Mouse (Mus musculus): ENCODE measurements around the gene Igf2bp3. TPM values are rescaled to one million over a fixed set of nuclear protein-coding genes. Genes with fewer than 3 reads are reported as not detected.

Gene Igf2bp3
- polyA plus RNA-seq, 1 experiment from 2014 or later = 30.6 TPM

- 42% methylated on average over 4 of the region's 4 CpGs for WGBS
- Histone ChIP-seq H3K27me3 (replicated peaks; ENCODE audit: control insufficient read depth, insufficient read depth, low read length) (no peaks in the 10 kb centered on the region), H3K4me1 (ENCODE audit: control insufficient read depth, insufficient read depth, low read length) (no peaks in the 10 kb centered on the region), H3K4me2 (ENCODE audit: low read length) (no peak overlapping the region), H3K27ac (ENCODE audit: low read depth, low read length) (no peak overlapping the region), H3K36me3 (ENCODE audit: control insufficient read depth, insufficient read depth, low read length) (no peaks in the 10 kb centered on the region), H3K9me3 (replicated peaks; ENCODE audit: control insufficient read depth, low read length) (no peaks in the 10 kb centered on the region), H3K9ac (ENCODE audit: low read length) (no peak overlapping the region), H3K4me3 (ENCODE audit: low read depth, low read length) (no peak overlapping the region)
- DNase-seq (ENCODE audit: low spot score) (no peak), ATAC-seq (no peak)
Measured at GRCm38 (mm10) chr6:49068361-49068760, 146.4 kb downstream of the Igf2bp3 start.

- no peaks in the 10 kb centered on the region for H3K36me3 ChIP-seq (ENCODE audit: control insufficient read depth, insufficient read depth, low read length)
- 41% methylated on average over 8 of the region's 8 CpGs for WGBS
- ATAC-seq (peak; percentile 52), DNase-seq (ENCODE audit: low spot score) (peak; percentile 83)
- peaks cover 5% of the 10 kb centered on the region for H3K4me1 ChIP-seq (ENCODE audit: control insufficient read depth, insufficient read depth, low read length)
- no peak overlapping the region for H3K9ac ChIP-seq (ENCODE audit: low read length)
- no peaks in the 10 kb centered on the region for H3K9me3 ChIP-seq (replicated peaks; ENCODE audit: control insufficient read depth, low read length)
- H3K4me3 ChIP-seq (ENCODE audit: low read depth, low read length) = no peak overlapping the region
- no peak overlapping the region for H3K27ac ChIP-seq (ENCODE audit: low read depth, low read length)
- H3K4me2 ChIP-seq (ENCODE audit: low read length) = no peak overlapping the region
- H3K27me3 ChIP-seq (replicated peaks; ENCODE audit: control insufficient read depth, insufficient read depth, low read length) = no peaks in the 10 kb centered on the region
Measured at GRCm38 (mm10) chr6:49057053-49058021, 157.4 kb downstream of the Igf2bp3 start.

GRCm38 (mm10) chr6:49056009-49056408 lies 158.7 kb downstream of the Igf2bp3 start:
- H3K27ac ChIP-seq (ENCODE audit: low read depth, low read length) = no peak overlapping the region
- H3K9ac ChIP-seq (ENCODE audit: low read length) = no peak overlapping the region
- H3K27me3 ChIP-seq (replicated peaks; ENCODE audit: control insufficient read depth, insufficient read depth, low read length) = no peaks in the 10 kb centered on the region
- H3K4me2 ChIP-seq (ENCODE audit: low read length) = no peak overlapping the region
- no peaks in the 10 kb centered on the region for H3K36me3 ChIP-seq (ENCODE audit: control insufficient read depth, insufficient read depth, low read length)
- no peaks in the 10 kb centered on the region for H3K9me3 ChIP-seq (replicated peaks; ENCODE audit: control insufficient read depth, low read length)
- H3K4me1 ChIP-seq (ENCODE audit: control insufficient read depth, insufficient read depth, low read length) = peaks cover 5% of the 10 kb centered on the region
- no peak for ATAC-seq
- WGBS = 68% methylated on average over 9 of the region's 9 CpGs
- no peak overlapping the region for H3K4me3 ChIP-seq (ENCODE audit: low read depth, low read length)
- no peak for DNase-seq (ENCODE audit: low spot score)

- no peaks in the 10 kb centered on the region for H3K36me3 ChIP-seq (ENCODE audit: control insufficient read depth, insufficient read depth, low read length)
- no peak overlapping the region for H3K4me3 ChIP-seq (ENCODE audit: low read depth, low read length)
- H3K9me3 ChIP-seq (replicated peaks; ENCODE audit: control insufficient read depth, low read length) = no peaks in the 10 kb centered on the region
- ATAC-seq (peak; percentile 66), DNase-seq (ENCODE audit: low spot score) (peak; percentile 71)
- peak overlapping the region; percentile 29; the same call in 1 of the 2 replicates for H3K9ac ChIP-seq (ENCODE audit: low read length)
- WGBS = 1% methylated on average over 7 of the region's 7 CpGs
- peak overlapping the region; percentile 45; the same call in 1 of the 2 replicates for H3K27ac ChIP-seq (ENCODE audit: low read depth, low read length)
- peaks cover 5% of the 10 kb centered on the region for H3K4me1 ChIP-seq (ENCODE audit: control insufficient read depth, insufficient read depth, low read length)
- H3K27me3 ChIP-seq (replicated peaks; ENCODE audit: control insufficient read depth, insufficient read depth, low read length) = no peaks in the 10 kb centered on the region
- H3K4me2 ChIP-seq (ENCODE audit: low read length) = no peak overlapping the region
Measured at GRCm38 (mm10) chr6:49055256-49055733, 159.5 kb downstream of the Igf2bp3 start.

GRCm38 (mm10) chr6:49052191-49052590 lies 162.6 kb downstream of the Igf2bp3 start:
- 71% methylated on average over 5 of the region's 5 CpGs for WGBS

GRCm38 (mm10) chr6:49050677-49051410 lies 163.9 kb downstream of the Igf2bp3 start:
- ATAC-seq = no peak
- no peaks in the 10 kb centered on the region for H3K9me3 ChIP-seq (replicated peaks; ENCODE audit: control insufficient read depth, low read length)
- no peaks in the 10 kb centered on the region for H3K27me3 ChIP-seq (replicated peaks; ENCODE audit: control insufficient read depth, insufficient read depth, low read length)
- no peaks in the 10 kb centered on the region for H3K36me3 ChIP-seq (ENCODE audit: control insufficient read depth, insufficient read depth, low read length)
- H3K27ac ChIP-seq (ENCODE audit: low read depth, low read length) = no peak overlapping the region
- peaks cover 5% of the 10 kb centered on the region for H3K4me1 ChIP-seq (ENCODE audit: control insufficient read depth, insufficient read depth, low read length)
- no peak overlapping the region for H3K4me3 ChIP-seq (ENCODE audit: low read depth, low read length)
- DNase-seq (ENCODE audit: low spot score) = no peak
- H3K4me2 ChIP-seq (ENCODE audit: low read length) = no peak overlapping the region
- H3K9ac ChIP-seq (ENCODE audit: low read length) = no peak overlapping the region
- WGBS = 51% methylated on average over 11 of the region's 11 CpGs

More at GRCm38 (mm10) chr6:49052191-49052590, 162.6 kb downstream of the Igf2bp3 start:
- no peak overlapping the region for H3K27ac ChIP-seq (ENCODE audit: low read depth, low read length)
- peaks cover 5% of the 10 kb centered on the region for H3K4me1 ChIP-seq (ENCODE audit: control insufficient read depth, insufficient read depth, low read length)
- no peak overlapping the region for H3K4me3 ChIP-seq (ENCODE audit: low read depth, low read length)
- no peaks in the 10 kb centered on the region for H3K27me3 ChIP-seq (replicated peaks; ENCODE audit: control insufficient read depth, insufficient read depth, low read length)
- ATAC-seq = no peak
- no peaks in the 10 kb centered on the region for H3K36me3 ChIP-seq (ENCODE audit: control insufficient read depth, insufficient read depth, low read length)
- H3K9ac ChIP-seq (ENCODE audit: low read length) = no peak overlapping the region
- no peak for DNase-seq (ENCODE audit: low spot score)
- no peak overlapping the region for H3K4me2 ChIP-seq (ENCODE audit: low read length)
- no peaks in the 10 kb centered on the region for H3K9me3 ChIP-seq (replicated peaks; ENCODE audit: control insufficient read depth, low read length)

- no peaks in the 10 kb centered on the region for H3K27me3 ChIP-seq (replicated peaks; ENCODE audit: control insufficient read depth, insufficient read depth, low read length)
- H3K4me3 ChIP-seq (ENCODE audit: low read depth, low read length) = no peak overlapping the region
- H3K36me3 ChIP-seq (ENCODE audit: control insufficient read depth, insufficient read depth, low read length) = no peaks in the 10 kb centered on the region
- ATAC-seq (no peak), DNase-seq (ENCODE audit: low spot score) (no peak)
- no peaks in the 10 kb centered on the region for H3K9me3 ChIP-seq (replicated peaks; ENCODE audit: control insufficient read depth, low read length)
- H3K9ac ChIP-seq (ENCODE audit: low read length) = no peak overlapping the region
- WGBS = 88% methylated on average over 10 of the region's 10 CpGs
- no peak overlapping the region for H3K27ac ChIP-seq (ENCODE audit: low read depth, low read length)
- H3K4me1 ChIP-seq (ENCODE audit: control insufficient read depth, insufficient read depth, low read length) = no peaks in the 10 kb centered on the region
- H3K4me2 ChIP-seq (ENCODE audit: low read length) = no peak overlapping the region
Measured at GRCm38 (mm10) chr6:49048395-49048794, 166.4 kb downstream of the Igf2bp3 start.

GRCm38 (mm10) chr6:49047848-49048247 lies 166.9 kb downstream of the Igf2bp3 start:
- H3K4me1 ChIP-seq (ENCODE audit: control insufficient read depth, insufficient read depth, low read length) = no peaks in the 10 kb centered on the region

More at GRCm38 (mm10) chr6:49047848-49048247, 166.9 kb downstream of the Igf2bp3 start:
- Histone ChIP-seq H3K9me3 (replicated peaks; ENCODE audit: control insufficient read depth, low read length) (no peaks in the 10 kb centered on the region), H3K36me3 (ENCODE audit: control insufficient read depth, insufficient read depth, low read length) (no peaks in the 10 kb centered on the region), H3K4me2 (ENCODE audit: low read length) (no peak overlapping the region), H3K4me3 (ENCODE audit: low read depth, low read length) (no peak overlapping the region), H3K27ac (ENCODE audit: low read depth, low read length) (no peak overlapping the region), H3K27me3 (replicated peaks; ENCODE audit: control insufficient read depth, insufficient read depth, low read length) (no peaks in the 10 kb centered on the region), H3K9ac (ENCODE audit: low read length) (no peak overlapping the region)
- ATAC-seq (no peak), DNase-seq (ENCODE audit: low spot score) (no peak)
- 86% methylated on average over 10 of the region's 10 CpGs for WGBS
